Mouse (Mus musculus): Measurements from ENCODE around the gene Sf3a1.
"Not testable (repeated sequence)": the region's sequence is repeated elsewhere in the genome, so short reads cannot be mapped to it uniquely, and the experiment has no call there.

Gene Sf3a1

DNA sequence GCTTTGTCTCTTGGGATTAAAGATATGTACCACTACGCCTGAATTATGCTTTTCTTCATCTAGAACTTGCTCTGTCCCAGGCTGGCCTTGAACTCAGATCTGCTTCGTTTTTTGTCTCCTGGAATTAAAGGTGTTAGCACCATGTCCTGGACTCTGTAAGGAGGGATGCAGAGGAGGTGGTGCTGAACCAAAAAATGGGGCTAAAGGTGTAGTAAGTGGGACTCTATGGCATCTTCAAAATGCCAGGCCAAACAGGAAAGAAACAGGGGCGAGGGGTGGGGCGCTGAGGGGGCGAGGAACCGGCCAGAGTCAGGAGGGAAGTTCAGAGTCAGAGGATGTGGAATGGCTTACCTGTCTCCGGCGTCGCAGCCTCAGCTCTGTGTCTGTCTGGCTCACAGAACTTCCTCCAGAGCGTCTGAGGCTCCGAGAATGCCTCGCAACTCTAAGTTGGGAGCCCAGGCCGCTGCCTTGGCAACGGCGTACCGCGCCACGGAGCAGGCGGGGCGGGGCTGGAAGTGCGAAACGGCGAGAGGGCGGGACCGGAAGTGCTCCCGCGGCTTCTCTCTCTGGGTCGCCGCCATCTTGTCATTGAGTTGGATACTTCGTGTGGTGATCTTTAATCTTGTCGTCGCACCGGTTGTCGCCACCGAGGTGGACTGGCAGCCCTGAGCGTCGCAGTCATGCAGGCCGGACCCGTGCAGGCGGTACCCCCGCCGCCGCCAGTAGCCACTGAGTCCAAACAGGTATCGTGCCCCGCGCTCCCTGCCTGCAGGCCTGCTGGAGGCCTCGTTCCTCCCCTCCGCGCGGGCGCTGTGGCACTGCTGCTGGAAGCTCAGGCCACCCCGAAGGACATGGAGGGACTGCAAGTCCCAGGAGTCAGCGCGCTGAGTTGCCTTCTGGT is at the start of gene Sf3a1, which contains the start of gene Ccdc157:
Gene Sf3a1 (plus strand): TSS at position 543 of the 901 bp plus-strand sequence.
Gene Ccdc157 (minus strand): TSS at position 486 of the 901 bp plus-strand sequence.
- peak; percentile 90 for DNase-seq (ENCODE audit: low spot score)

DNA sequence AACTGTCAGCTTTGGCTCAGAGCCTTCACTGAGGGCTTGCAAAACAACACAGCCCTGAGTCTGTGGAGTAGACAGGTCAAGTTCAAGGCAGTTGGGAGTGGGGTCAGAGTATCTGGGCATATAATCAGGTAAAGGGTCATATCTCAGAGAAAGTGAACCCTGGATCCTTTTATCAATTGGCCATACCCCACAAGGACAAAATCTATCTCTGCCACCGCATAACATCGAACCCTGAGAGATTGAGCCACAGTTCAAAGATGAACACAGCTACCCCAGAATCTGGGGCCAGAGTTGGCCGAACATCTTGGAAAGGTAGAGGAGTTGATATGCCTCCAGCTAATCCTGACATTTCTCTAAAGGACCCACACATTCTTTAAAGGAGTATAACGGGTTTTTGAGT is 48.1 kb upstream of the Sf3a1 start:
- DNase-seq (ENCODE audit: low spot score), result no peak

DNA sequence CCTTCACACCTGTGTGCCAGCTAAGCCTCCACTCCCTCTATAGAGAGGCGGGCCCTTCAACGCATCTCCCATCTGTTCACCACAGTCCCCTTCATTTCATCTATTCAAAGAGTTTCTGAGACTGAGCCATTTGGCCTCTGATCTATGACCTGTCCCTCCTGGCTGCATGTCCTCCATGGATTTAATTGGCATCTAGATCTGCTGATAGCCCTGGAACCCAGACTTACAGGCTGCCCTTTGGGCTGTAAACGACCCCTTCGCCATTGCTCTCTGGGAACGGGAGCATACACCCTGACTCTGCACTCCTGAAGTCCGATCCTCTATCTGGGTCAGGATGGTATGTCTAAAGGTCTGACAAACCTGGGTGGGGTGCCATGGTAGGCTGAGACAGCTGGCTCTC is 47.3 kb upstream of the Sf3a1 start:
- DNase-seq (ENCODE audit: low spot score), result no peak

DNA sequence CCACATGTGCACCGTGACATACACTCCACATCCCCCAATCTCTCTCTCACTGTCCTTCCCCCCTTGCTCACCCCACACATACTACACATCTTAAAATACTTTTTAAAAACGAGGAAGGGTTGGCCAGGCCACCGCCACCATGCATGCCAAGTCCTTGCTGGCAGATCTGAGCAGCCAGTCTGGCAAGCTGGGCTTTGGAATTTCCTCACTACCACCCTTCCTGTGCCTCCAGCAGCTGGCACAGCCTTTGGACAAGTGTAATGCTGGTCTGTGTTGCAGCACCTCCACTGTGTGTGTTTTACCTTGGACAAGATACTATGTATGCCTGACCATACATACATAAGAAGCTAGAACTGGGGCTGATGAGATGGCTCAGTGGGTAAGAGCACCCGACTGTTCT is 46.7 kb upstream of the Sf3a1 start:
- no peak for DNase-seq (ENCODE audit: low spot score)

DNA sequence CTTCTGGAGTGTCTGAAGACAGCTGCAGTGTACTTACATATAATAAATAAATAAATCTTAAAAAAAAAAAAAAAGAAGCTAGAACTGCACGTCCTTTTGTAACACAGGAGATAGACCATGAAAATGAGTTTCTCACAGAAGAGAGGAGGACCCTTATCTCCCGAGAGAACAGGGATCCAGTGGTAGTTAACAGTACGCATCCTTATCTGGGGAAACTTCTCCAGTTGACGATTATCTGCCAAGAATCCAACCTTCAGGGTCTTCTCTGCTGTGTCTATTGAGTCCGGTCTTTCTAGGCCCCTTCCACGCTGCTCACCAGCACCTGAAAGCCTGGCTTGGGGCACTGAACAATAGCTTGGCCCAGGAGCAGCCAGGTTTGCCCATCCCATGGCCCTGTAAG is 46.2 kb upstream of the Sf3a1 start:
- DNase-seq (ENCODE audit: low spot score), result no peak

DNA sequence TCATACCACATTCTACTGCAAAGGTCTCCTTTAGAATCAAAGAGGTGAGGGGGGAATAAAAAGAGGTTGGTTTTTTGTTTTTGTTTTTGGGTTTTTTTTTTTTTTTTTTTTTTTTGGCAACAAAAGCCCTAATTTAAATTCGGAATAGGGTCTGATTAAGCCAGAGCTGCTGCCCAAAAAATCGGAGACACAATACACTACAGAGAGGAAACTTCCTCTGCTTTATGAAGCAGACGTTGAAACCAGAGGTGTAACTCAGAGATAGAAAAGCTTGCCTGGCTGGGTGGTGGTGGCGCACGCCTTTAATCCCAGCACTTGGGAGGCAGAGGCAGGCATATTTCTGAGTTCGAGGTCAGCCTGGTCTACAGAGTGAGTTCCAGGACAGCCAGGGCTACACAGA is 45.6 kb upstream of the Sf3a1 start:
- DNase-seq (ENCODE audit: low spot score), result not testable (repeated sequence)

DNA sequence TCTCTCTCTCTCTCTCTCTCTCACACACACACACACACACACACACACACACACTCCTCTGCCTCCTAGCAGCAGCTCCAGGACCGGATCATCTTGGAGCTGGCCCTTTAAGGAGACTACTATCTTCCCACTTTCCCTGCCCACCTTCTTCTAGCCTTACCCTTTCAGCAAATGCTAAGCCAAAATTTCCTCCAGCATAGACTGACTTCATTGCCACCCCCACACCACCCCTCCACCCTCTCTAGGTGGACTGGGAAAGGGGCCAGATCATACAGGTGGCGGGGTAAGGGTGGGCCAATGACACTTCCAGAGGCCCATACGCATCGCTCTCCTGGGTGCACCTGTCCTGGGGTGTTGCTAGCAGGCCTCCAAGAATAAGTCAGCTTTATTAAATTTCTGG is 44.7 kb upstream of the Sf3a1 start:
- no peak for DNase-seq (ENCODE audit: low spot score)

DNA sequence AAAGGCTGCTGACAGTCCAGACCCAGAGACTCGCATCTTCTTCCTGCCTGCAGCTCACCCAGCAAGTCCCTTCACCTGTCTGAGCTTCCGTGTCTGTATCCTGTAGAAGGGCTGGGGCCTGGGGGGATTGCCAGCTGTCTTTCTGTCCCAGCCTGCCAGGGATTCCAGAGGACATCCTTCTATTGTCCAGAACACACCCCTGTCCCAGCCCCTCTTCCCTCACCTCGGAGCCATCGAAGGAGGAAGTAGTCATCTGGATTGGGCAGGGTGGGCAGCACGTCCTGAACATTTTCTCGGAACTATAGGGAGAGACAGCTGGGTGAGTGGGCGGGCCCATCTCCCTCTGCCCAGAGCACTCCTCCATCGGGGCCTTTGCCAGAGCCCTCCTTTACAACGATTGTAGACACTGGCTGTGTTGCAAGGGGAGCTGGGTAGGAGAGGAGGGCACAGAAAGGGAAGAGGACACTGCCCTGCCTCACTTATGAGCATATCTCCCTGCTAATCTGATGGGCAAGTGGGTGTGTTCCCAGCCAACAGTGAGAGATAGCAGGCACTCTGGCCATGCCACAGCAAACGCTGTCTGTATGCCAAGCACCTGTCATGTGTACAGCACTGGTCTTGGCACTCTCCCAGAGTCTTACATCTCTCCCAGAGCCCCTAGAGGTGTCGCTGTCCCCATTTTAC is 43.5 kb upstream of the Sf3a1 start:
- peak; percentile 42 for DNase-seq (ENCODE audit: low spot score)

DNA sequence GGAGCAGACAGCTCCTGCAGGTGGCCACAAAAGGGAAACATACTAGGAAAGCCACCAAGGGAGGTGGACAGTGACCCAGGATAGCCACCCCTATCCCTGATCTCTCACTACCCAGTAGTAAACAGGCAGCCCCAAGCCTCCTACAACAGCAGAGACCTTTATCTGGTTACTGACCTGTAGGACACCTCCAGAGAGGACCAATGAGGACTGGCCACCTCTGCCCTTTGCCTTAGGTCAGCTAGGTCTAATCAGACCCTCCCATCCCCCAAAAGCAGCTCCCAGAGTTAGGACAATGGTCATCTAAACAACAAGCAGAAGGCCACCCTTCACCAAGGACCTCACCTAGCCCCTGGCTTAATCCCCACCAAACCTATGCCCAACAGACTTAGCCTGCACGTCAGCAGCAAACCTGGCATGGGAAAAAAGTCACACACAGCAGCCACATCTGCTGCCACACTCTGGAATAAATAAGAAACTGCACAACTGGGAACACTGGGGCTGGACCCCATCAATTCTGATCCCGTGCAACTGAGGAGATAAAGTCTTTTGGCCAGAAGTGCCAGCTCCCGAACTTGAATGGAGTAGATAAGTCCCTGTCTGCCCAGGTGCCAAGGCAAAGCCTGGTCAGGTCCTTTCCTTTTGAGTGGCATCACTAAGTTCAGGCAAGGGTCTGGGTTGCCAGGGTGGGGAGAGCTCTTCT is 42.6 kb upstream of the Sf3a1 start:
- peak; percentile 34 for DNase-seq (ENCODE audit: low spot score)

DNA sequence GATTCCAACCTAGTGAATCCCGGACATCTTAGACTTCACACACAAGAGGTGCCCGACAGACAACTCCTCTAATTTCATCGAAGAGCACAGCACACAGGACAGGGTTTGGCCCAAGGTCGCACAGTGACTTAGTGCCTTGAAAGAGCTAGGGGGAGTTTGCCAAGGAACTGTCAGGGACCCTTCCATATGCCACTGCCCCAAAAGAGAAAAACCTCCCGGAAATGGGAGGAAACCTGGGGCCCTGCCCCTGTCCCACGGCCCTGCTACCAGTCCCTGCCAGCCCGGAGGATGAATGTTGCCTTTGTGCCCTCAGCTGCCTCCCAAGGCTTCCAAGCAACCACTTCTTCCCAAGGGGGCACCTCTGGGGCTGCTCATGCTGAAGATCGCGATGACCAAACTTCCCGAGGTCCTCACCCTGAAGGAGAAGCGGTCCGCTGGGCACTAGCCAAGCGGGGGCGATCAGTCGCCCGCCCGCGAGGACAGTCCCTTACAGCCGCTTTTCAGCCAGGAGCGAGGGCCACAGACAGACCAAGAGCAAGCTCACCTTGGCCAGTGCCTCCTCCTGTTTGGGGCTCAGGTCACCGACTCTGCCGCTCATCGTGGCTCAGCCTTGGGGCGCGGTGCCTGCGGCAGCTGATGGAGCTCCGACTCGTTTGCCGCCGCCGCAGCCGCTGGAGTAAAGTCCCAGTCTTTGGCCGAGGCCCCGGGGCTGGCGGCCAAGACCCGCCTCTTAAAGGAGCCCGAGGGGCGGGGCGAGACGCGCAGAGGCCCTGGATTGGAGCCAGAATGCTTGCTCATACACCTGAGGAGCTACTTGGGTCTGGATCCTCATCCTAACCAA is 41.8 kb upstream of the Sf3a1 start:
- peak; percentile 77 for DNase-seq (ENCODE audit: low spot score)

DNA sequence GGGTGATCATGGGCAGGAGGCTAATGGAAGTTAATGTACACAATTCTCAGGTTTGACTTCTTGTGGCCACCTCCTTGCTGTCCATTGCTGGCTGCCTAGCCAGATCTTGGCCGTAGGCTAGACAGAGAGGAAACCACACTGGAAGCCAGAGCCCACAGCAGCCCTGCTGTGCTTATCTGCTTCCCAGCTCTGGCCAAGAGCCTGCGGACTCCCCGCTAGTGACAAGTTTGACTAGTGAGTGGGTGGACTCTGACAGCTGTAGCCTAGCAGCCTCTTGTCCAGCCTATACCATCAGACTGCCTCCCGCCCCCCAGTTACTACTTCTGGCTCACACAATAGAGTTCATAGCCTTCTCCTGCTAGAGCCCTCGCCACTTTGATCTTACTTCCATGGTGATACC is 40.5 kb upstream of the Sf3a1 start:
- no peak for DNase-seq (ENCODE audit: low spot score)

DNA sequence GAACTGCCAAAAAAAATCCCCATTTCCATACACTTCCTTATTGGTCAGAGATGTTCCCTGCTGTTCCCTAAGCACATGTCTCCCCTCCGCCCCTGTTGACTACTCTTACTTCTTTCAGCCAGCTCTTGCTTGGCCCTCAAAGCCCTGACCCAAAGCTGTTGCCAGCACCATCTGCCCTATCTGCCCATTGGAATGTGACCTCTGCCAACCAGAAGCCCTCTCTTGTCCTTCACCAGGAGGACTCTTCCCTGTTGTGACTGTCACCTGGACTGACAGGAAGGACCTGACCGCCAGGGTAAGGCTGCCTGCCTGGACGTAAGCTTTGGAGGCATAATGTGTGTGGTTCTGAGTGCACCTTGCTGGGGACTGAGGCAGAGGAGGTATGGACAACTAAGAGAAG is 38.5 kb upstream of the Sf3a1 start:
- DNase-seq (ENCODE audit: low spot score), result no peak

DNA sequence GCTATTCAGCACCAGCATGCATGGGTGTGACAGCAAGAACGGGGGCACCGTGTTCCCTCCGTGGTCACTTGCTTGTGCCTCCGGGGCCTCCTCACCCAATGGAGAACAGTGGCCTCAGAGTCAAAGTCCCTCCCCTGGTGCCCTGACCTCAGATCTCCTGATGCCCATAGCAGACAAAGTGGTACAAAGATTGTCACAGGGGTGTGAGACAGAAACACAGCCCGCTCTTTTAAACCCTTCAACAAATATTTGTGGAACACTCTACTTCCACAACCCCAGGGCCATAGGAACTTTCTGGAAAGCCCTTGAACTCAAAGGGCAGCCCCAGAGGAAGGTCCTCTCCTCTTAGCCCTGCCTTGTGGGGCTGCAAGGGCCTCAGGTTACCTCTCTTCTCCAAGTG is 37.9 kb upstream of the Sf3a1 start:
- DNase-seq (ENCODE audit: low spot score), result no peak

DNA sequence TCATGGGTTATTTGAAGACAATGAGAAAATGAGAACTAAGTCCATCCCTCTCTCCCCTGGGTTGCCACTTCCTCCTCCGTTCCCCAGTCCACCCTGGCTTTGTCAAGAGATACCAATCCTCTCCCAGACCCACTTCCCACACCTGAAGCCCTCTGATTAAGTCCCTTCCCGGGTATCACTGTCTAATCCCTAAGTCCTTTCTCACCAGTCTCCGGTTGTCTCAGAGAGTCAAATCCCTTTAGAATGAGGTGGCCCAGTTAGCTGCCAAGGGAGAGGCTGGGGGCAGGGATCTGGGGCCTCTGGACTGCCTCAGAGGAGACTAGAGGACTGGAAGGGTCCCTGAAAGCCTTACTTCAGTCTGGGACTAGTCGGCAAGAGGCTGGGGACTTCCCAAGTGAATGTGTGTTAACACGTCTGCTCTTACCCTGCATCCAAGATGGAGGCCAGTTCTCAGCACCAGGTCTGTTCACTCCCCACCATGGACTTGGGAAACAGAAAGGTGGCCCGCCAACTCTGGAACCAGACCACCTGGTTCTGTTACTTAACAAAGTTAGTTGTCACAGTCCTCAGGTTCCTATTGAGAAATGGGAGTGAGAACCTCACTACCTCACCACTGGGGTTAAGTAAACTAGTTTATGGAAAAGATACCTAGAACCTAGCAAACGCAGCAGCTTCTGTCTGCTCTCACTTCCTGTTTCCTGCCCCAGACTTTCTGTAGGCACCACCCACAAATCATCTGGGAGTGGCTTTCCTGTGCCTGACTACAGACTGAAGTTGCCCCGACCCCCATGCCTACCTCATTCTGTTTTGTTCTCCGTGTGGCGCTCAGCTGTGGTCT is 37.2 kb upstream of the Sf3a1 start, which contains the start of gene Sec14l2:
Gene Sec14l2 (minus strand): TSS at position 674 of the 838 bp plus-strand sequence.
- DNase-seq (ENCODE audit: low spot score), result peak; percentile 32

DNA sequence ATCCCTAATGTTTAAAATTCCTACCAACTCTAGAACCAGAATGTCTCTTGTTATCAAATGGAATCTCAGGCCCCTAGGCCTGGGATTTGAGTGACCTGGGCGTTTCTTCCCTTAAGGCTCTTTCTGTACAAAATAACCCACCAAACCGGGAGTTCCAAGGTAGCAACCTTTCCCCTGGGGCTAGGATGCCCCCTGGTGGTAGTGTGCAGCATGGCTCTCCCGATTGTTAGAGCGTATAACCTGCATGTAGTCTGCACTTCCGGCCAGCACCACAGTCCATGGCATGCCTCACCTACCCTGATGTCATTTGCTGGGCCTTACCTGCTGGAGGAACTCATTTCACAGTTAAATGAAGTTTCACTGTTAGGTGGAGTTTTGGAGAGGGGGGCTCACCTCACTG is 36.2 kb upstream of the Sf3a1 start:
- peak; percentile 64 for DNase-seq (ENCODE audit: low spot score)

DNA sequence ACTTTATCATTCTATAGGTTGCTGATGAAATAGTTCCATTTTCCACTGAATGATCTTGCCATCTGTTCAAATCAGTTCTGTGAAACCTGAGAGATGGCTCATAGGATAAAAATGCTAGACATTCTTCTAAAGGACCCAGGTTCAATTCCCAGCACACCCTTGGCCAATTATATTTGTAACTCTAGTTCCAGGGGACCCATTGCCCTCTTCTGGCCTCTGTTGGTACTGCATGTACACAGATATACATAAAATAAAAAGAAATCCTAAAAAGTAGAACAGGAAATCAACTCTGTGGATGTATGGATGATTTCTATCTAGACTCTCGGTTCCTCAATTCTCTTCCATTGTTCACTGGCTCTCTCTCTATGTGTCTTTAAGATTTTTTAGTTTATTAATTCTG is 33.1 kb upstream of the Sf3a1 start:
- DNase-seq (ENCODE audit: low spot score), result no peak

DNA sequence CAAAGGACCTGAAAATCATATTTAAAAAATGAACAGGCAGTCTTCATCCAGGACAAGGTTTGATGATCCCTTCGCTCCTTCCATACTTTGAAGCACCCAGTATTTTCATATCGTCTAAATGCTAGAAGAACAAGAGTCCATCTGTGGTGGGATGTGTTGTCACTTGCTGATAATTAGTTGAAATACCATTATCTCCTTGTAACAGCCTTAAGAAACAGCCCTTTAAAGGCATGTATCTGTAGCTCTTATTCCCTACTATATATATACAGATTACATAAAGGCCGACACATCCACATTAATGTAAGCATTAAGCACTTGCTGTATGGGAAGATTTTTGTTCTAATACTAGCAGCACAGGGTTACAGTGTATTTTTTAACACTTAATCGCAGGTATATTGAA is 31.7 kb upstream of the Sf3a1 start:
- not testable (repeated sequence) for DNase-seq (ENCODE audit: low spot score)

DNA sequence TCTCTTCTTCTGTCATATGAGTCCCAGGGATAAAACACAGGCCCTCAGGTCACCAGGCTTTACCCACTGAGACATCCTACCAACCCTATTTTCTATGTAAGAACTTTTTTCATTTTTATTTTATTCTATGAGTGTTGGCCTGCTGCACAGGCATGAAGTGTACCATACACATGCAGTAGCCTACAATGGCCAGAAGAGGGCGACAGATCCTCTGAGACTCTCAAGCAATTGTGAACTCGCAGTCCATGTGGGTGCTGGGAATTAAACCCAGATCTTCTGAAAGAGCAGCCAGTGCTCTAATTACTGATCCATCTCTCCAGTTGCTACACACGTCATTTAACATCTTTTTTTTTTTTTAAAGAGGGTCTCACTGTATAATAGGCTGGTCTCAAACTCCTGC is 26.7 kb upstream of the Sf3a1 start:
- no peak for DNase-seq (ENCODE audit: low spot score)

DNA sequence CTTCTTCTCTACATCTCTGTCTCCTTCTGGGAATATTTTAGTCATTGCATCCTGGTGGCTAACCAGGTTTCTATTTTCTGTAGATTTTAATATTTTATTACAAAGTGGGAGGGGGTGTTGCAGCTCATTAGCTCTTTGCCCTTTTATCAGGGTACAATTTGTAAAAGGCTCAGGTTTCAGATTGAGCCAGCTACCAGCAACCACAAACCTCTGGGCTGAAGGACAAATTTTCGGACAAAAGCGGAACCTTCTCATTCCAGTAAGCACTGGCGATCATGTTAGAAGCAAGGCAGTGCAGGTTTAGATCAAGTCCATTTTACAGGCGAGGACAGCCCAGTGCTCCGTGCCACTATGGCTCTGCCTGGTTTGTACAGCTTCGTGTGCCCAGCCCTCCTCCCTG is 25.8 kb upstream of the Sf3a1 start:
- DNase-seq (ENCODE audit: low spot score), result no peak

DNA sequence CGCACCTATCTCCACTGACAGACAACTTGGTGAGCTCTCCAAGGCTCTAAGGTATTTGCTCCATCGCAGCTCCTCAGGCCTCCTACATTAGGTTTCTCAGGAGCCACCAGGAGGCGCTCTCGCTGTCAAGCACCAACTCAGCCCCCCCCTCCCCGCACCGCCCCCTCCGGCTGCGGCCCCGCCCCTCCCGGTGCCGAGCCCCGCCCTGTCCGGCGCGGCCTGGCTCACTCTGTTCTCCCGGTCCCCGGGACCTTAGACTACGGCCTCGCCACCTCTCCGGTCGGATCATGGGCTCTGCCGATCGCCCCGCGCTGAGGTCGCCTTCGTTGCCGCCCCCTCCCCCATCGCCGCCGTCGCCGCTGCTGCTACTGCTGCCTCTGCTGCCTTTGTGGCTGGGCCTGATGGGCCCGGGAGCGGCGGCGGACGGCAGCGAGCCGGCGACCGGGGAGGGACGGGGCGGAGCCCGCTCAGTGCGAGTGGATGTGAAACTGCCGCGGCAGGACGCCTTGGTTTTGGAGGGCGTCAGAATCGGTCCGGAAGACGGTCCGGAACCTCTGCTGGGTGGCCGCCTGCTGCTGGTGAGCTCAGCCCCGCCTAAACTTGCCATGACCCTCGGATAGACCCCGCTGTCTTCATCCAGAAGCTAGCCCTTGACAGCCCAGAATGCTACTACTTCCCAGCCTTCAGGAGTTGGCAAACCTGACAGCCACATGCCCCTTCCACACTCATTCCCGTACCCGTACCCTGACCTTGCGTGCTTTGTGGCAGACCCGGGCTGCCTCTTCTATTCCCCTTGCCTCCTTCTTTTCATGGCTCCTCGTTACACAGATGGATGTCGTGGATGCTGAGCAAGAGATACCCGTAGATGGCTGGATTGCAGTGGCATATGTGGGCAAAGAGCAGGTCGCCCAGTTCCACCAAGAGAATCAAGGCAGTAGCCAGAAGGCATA is 24.9 kb upstream of the Sf3a1 start, which contains the start of gene Rnf215:
Gene Rnf215 (plus strand): TSS at position 217 of the 950 bp plus-strand sequence.
- DNase-seq (ENCODE audit: low spot score), result peak; percentile 89
